Mouse (Mus musculus): ENCODE measurements around the gene Adh7.

DNA sequence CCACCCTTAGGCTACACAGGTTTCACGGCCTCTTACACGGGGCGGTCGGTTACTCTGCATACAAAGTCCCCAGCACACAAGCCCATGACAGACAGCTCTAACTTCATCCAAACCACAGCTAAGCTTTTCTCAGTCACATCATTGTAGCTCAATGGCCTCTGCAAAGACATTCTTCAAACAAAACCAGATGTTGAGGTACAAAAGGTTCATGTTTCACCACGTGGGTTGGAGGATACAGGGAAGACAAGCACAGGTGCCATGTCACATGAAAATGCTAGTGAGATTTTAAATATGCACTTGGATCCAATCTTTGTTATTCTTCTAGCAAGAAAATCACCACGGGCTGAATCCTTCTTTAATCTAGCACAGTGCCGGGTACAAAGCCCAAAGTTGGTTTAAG, 7.8 kb downstream of the Adh7 start:
- TF ChIP-seq CTCF (IDR thresholded peaks at IDR 0.05; ENCODE audit: control insufficient read depth, insufficient read depth, insufficient replicate concordance, low read depth, low read length) (no peak), POLR2A (IDR thresholded peaks at IDR 0.05; ENCODE audit: control insufficient read depth, low read depth, low read length) (no peak)
